Mouse (Mus musculus) G1E (cell line): ENCODE data around the gene Rlbp1.

ENCODE experiments used
- CTCF ChIP-seq: IDR thresholded peaks from 2 replicates; pipeline ENCODE4 v1.5.1; 2012; ENCODE audit warnings: low read depth, low read length, inconsistent platforms, mixed read lengths
- GATA1 ChIP-seq: IDR thresholded peaks from 2 replicates; pipeline ENCODE4 v1.6.1; 2012; ENCODE audit warnings: borderline replicate concordance, low read length, inconsistent platforms, mixed read lengths
- TAL1 ChIP-seq: conservative IDR thresholded peaks from 2 replicates; pipeline ENCODE4 v1.6.1; 2012; ENCODE audit warnings: low read depth, low read length, inconsistent platforms, mixed read lengths

DNA sequence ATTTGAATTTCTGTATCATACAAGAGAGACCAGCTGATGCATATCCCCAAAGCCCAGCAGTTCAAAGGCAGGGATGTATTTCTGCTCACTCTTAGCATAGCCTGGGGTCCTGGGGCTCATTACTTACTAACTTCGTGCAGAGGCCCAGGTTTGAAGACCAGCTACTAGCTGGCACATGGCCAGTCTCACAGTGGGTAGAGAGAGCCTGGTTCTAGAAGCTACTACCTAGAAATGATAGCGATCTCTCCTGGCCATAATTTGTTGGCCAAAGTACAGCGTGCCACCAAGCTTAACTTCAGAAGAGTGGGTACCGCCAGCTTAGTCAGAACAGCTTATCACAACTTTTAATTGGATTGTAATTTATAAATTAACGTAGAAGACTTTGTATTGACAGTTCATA, 58.1 kb downstream of the Rlbp1 start:
- TF ChIP-seq CTCF (no peak), GATA1 (no peak), TAL1 (no peak)
